Mouse (Mus musculus) limb, embryonic 13.5 days (tissue): ENCODE results near the gene Ccl6. TPM values are rescaled to one million over a fixed set of nuclear protein-coding genes. Genes with fewer than 3 reads are reported as not detected.

Experiments
- ATAC-seq: fragments of 200-750 bp; cut with Nextera tagmentation; 2 replicates; pipeline ENCODE4 v1.8.0; 2017; ENCODE audit warnings: low read depth, moderate number of reproducible peaks, moderate TSS enrichment; ENCODE audit not compliant: low FRiP score
- H3K27ac ChIP-seq: fragments of 300-500 bp; sonication (generic); 2 replicates; pipeline ENCODE4 v1.5.1; 2015; ENCODE audit warnings: inconsistent platforms, mild to moderate bottlenecking, moderate library complexity
- H3K27me3 ChIP-seq: fragments of 300-500 bp; sonication (generic); 2 replicates; pipeline ENCODE4 v1.6.1; 2015; ENCODE audit warnings: mild to moderate bottlenecking, inconsistent platforms
- H3K36me3 ChIP-seq: fragments of 300-500 bp; sonication (generic); 2 replicates; pipeline ENCODE4 v1.6.1; 2015; ENCODE audit warnings: inconsistent platforms, mild to moderate bottlenecking, moderate library complexity
- H3K4me1 ChIP-seq: fragments of 300-500 bp; sonication (generic); 2 replicates; pipeline ENCODE4 v1.6.1; 2015; ENCODE audit warnings: inconsistent platforms
- H3K4me2 ChIP-seq: fragments of 300-500 bp; sonication (generic); replicated peaks from 2 replicates; pipeline ENCODE4 v1.6.1; 2015; ENCODE audit warnings: inconsistent platforms, mild to moderate bottlenecking, moderate library complexity
- H3K4me3 ChIP-seq: fragments of 300-500 bp; sonication (generic); 2 replicates; pipeline ENCODE4 v1.5.1; 2015; ENCODE audit warnings: moderate library complexity, mild to moderate bottlenecking, inconsistent platforms
- H3K9ac ChIP-seq: fragments of 300-500 bp; sonication (generic); 2 replicates; pipeline ENCODE4 v1.6.1; 2015; ENCODE audit warnings: mild to moderate bottlenecking, inconsistent platforms
- H3K9me3 ChIP-seq: fragments of 300-500 bp; sonication (generic); 2 replicates; pipeline ENCODE4 v1.6.1; 2016; ENCODE audit warnings: inconsistent platforms
- WGBS: fragments of 180-500 bp; shearing (Covaris S2); methylation state at CpG from one replicate; pipeline ENCODE4 v1.1.7; 2015; 5-methylcytosine and 5-hydroxymethylcytosine counted together
- polyA plus RNA-seq: library from polyadenylated mRNA; unstranded; fragments of >200 nt; fragmentation: Nextera tagmentation; extraction: Ambion mirVana; gene quantifications from 2 replicates; pipeline ENCODE4 v1.2.1, GENCODE M21; 2015

Gene Ccl6
- polyA plus RNA-seq, 1 experiment from 2014 or later, result 2.0 TPM

DNA sequence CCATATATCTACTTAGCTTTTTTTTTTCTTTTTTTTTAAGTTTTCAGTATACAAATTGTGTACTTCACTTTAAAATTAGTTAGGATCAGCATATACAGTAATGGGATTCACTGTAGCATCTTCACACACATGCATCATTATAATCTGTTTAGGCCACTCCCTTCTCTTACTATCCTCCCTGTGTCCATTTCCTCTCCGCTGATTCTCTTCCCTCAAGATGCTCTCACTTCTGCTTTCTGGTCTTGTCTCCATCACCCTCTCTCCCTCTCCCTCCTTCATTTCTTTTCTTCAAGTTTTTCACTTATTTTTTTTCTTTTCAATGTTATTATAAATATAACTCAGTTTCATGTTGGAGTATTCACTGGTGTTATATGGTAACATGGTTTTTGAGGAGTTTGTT, 26.1 kb upstream of the Ccl6 start:
- 0 out of 2 replicates have a peak, but pooled peaks cover 1% of the 10 kb centered on the region for H3K27me3 ChIP-seq
- no peaks in the 10 kb centered on the region for H3K36me3 ChIP-seq
- H3K4me1 ChIP-seq, result no peaks in the 10 kb centered on the region
- H3K27ac ChIP-seq, result no peak overlapping the region
- no peak overlapping the region for H3K4me3 ChIP-seq
- H3K9ac ChIP-seq, result no peak overlapping the region
- WGBS, result 88% methylated on average over 1 of the region's 1 CpGs
- H3K9me3 ChIP-seq, result no peaks in the 10 kb centered on the region
- H3K4me2 ChIP-seq, result no peak overlapping the region
- ATAC-seq, result no peak

- Histone ChIP-seq H3K4me1 (no peaks in the 10 kb centered on the region), H3K27ac (no peak overlapping the region), H3K4me3 (no peak overlapping the region), H3K4me2 (no peak overlapping the region), H3K36me3 (no peaks in the 10 kb centered on the region), H3K9me3 (no peaks in the 10 kb centered on the region), H3K9ac (no peak overlapping the region), H3K27me3 (no peaks in the 10 kb centered on the region)
- 74% methylated on average over 5 of the region's 5 CpGs for WGBS
- no peak for ATAC-seq
Measured at GRCm38 (mm10) chr11:83618238-83618637, 25.4 kb upstream of the Ccl6 start.

GRCm38 (mm10) chr11:83616586-83616985, 23.7 kb upstream of the Ccl6 start:
- WGBS, result 93% methylated on average over 1 of the region's 1 CpGs

DNA sequence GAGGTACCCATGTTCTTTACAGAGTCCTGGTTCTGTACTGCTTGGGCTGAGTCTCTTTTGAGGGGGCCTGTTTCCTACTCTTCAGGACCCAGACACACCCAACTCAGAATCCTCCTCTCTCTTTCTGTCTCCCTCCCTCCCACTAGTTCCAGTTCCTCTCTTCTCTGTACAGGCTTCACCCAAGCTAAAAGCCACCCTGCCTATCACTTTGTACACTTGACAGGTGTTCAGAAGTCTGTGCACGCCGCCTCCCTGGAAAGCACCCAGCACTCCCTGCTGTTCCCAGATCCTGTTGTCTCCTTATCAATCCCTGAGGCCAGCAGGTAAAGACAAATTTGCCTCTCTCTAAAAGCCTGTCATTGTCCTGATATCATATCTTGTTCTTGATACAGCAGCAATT, 18.0 kb upstream of the Ccl6 start:
- Histone ChIP-seq H3K9me3 (no peaks in the 10 kb centered on the region), H3K36me3 (no peaks in the 10 kb centered on the region), H3K4me1 (no peaks in the 10 kb centered on the region), H3K4me3 (no peak overlapping the region), H3K4me2 (no peak overlapping the region), H3K27ac (no peak overlapping the region), H3K9ac (no peak overlapping the region), H3K27me3 (no peaks in the 10 kb centered on the region)
- no peak for ATAC-seq
- 85% methylated on average over 2 of the region's 2 CpGs for WGBS

More at GRCm38 (mm10) chr11:83616586-83616985, 23.7 kb upstream of the Ccl6 start:
- Histone ChIP-seq H3K9me3 (no peaks in the 10 kb centered on the region), H3K27ac (no peak overlapping the region), H3K4me3 (no peak overlapping the region), H3K4me1 (no peaks in the 10 kb centered on the region), H3K27me3 (no peaks in the 10 kb centered on the region), H3K4me2 (no peak overlapping the region), H3K36me3 (no peaks in the 10 kb centered on the region), H3K9ac (no peak overlapping the region)
- no peak for ATAC-seq

DNA sequence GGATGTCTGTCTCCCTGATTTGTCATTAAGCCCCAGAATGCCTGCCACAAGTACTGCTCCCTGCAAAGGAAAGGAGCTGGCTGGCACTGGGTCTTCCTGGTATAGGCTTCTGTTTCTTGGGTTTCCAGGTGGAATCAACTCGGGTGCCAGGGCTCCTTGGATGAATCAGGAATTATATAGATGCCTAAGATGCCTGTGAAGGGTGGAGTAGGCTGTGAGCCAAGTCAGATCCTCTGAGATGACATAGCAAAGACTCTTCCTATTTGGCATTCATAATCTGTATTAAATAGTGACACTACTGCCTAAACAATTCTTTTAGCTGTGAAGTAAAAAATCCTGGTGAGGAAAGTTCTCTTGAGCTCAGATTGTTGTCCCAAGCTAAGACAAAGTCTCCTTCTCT, 13.5 kb upstream of the Ccl6 start:
- H3K36me3 ChIP-seq, result no peaks in the 10 kb centered on the region
- H3K27me3 ChIP-seq, result no peaks in the 10 kb centered on the region
- H3K4me2 ChIP-seq, result no peak overlapping the region
- no peaks in the 10 kb centered on the region for H3K4me1 ChIP-seq
- H3K9me3 ChIP-seq, result no peaks in the 10 kb centered on the region
- no peak overlapping the region for H3K9ac ChIP-seq
- no peak overlapping the region for H3K4me3 ChIP-seq
- ATAC-seq, result no peak
- WGBS, result 53% methylated on average over 1 of the region's 1 CpGs
- no peak overlapping the region for H3K27ac ChIP-seq

GRCm38 (mm10) chr11:83605535-83605934, 12.6 kb upstream of the Ccl6 start:
- Histone ChIP-seq H3K27me3 (no peaks in the 10 kb centered on the region), H3K4me1 (no peaks in the 10 kb centered on the region), H3K9me3 (no peaks in the 10 kb centered on the region), H3K27ac (no peak overlapping the region), H3K36me3 (no peaks in the 10 kb centered on the region), H3K4me3 (no peak overlapping the region), H3K4me2 (no peak overlapping the region), H3K9ac (no peak overlapping the region)
- WGBS, result 90% methylated on average over 3 of the region's 3 CpGs
- no peak for ATAC-seq

DNA sequence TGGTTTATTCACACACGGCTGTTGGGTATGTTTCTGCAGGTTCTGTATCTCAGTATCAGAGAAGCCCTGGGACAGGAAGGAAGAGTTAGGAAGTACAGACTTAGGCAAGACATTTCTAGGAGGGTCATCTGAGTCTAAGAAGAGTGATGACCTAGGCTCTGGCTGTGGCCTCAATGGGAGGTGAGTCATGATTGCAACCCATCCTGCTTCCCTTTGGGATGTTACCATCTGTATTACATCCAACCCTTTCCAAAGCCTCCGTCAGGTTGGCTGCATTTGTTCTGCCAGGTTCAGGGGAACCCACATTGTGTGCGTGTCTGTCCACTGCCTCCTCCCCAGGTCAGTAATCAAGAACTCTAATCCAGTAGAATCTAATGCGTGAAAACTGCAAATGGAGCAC, 11.8 kb upstream of the Ccl6 start:
- H3K27me3 ChIP-seq, result no peaks in the 10 kb centered on the region
- H3K4me2 ChIP-seq, result no peak overlapping the region
- no peaks in the 10 kb centered on the region for H3K36me3 ChIP-seq
- H3K9me3 ChIP-seq, result no peaks in the 10 kb centered on the region
- no peak overlapping the region for H3K27ac ChIP-seq
- H3K4me1 ChIP-seq, result no peaks in the 10 kb centered on the region
- 85% methylated on average over 4 of the region's 4 CpGs for WGBS
- no peak overlapping the region for H3K9ac ChIP-seq
- ATAC-seq, result no peak
- H3K4me3 ChIP-seq, result no peak overlapping the region

GRCm38 (mm10) chr11:83603399-83603798, 10.5 kb upstream of the Ccl6 start:
- H3K4me1 ChIP-seq, result no peaks in the 10 kb centered on the region
- no peak for ATAC-seq
- WGBS, result 92% methylated on average over 3 of the region's 3 CpGs
- no peak overlapping the region for H3K9ac ChIP-seq
- no peak overlapping the region for H3K27ac ChIP-seq
- no peaks in the 10 kb centered on the region for H3K27me3 ChIP-seq
- H3K36me3 ChIP-seq, result no peaks in the 10 kb centered on the region
- no peaks in the 10 kb centered on the region for H3K9me3 ChIP-seq
- H3K4me2 ChIP-seq, result no peak overlapping the region
- no peak overlapping the region for H3K4me3 ChIP-seq

- Histone ChIP-seq H3K27ac (no peak overlapping the region), H3K9ac (no peak overlapping the region), H3K36me3 (no peaks in the 10 kb centered on the region), H3K27me3 (no peaks in the 10 kb centered on the region), H3K4me3 (no peak overlapping the region), H3K4me1 (no peaks in the 10 kb centered on the region), H3K9me3 (no peaks in the 10 kb centered on the region), H3K4me2 (no peak overlapping the region)
- no peak for ATAC-seq
- 86% methylated on average over 2 of the region's 2 CpGs for WGBS
Measured at GRCm38 (mm10) chr11:83600576-83600975, 7.7 kb upstream of the Ccl6 start.

- no peak for ATAC-seq
- H3K4me2 ChIP-seq, result no peak overlapping the region
- H3K9ac ChIP-seq, result no peak overlapping the region
- H3K27ac ChIP-seq, result no peak overlapping the region; the same call in 1 of the 2 replicates
- H3K4me1 ChIP-seq, result no peaks in the 10 kb centered on the region
- 89% methylated on average over 3 of the region's 3 CpGs for WGBS
- H3K9me3 ChIP-seq, result no peaks in the 10 kb centered on the region
- no peaks in the 10 kb centered on the region for H3K27me3 ChIP-seq
- H3K36me3 ChIP-seq, result no peaks in the 10 kb centered on the region
- H3K4me3 ChIP-seq, result no peak overlapping the region
Measured at GRCm38 (mm10) chr11:83598991-83599390, 6.1 kb upstream of the Ccl6 start.

- no peak overlapping the region; the same call in 1 of the 2 replicates for H3K27ac ChIP-seq
- no peaks in the 10 kb centered on the region for H3K36me3 ChIP-seq
- ATAC-seq, result peak; percentile 36; the same call in 1 of the 2 replicates
Measured at GRCm38 (mm10) chr11:83598207-83598837, 5.4 kb upstream of the Ccl6 start.

DNA sequence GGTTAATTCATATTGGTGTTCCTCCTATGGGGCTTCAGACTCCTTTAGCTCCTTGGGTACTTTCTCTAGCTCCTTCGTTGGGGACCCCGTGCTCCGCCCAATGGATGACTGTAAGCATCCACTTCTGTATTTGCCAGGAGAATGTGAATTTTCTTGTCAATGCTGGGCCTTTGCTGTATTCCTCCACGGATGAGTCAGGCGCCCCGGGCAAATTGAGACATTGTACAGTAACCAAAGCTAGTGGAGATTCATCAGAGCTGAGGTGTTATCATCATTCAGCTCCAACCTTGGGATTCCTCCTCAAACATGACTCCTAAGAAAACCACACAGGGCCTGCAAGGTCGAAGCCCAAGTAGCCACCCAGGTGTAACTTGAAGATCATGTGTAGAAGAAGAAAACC, 4.9 kb upstream of the Ccl6 start:
- ATAC-seq, result no peak
- no peaks in the 10 kb centered on the region for H3K27me3 ChIP-seq
- no peak overlapping the region for H3K4me3 ChIP-seq
- H3K9ac ChIP-seq, result no peak overlapping the region
- 87% methylated on average over 7 of the region's 7 CpGs for WGBS
- no peak overlapping the region for H3K4me2 ChIP-seq
- H3K36me3 ChIP-seq, result no peaks in the 10 kb centered on the region
- no peak overlapping the region for H3K27ac ChIP-seq
- no peaks in the 10 kb centered on the region for H3K9me3 ChIP-seq
- H3K4me1 ChIP-seq, result no peaks in the 10 kb centered on the region

More at GRCm38 (mm10) chr11:83598207-83598837, 5.4 kb upstream of the Ccl6 start:
- Histone ChIP-seq H3K9me3 (no peaks in the 10 kb centered on the region), H3K27me3 (no peaks in the 10 kb centered on the region), H3K4me2 (no peak overlapping the region), H3K4me1 (no peaks in the 10 kb centered on the region), H3K9ac (no peak overlapping the region), H3K4me3 (no peak overlapping the region)
- WGBS, result 63% methylated on average over 3 of the region's 3 CpGs
